Mouse (Mus musculus): ENCODE results near the gene Neurl4.
A peak's percentile ranks its signal among the peaks of the same experiment; 100 is the strongest.

The Neurl4 gene

DNA sequence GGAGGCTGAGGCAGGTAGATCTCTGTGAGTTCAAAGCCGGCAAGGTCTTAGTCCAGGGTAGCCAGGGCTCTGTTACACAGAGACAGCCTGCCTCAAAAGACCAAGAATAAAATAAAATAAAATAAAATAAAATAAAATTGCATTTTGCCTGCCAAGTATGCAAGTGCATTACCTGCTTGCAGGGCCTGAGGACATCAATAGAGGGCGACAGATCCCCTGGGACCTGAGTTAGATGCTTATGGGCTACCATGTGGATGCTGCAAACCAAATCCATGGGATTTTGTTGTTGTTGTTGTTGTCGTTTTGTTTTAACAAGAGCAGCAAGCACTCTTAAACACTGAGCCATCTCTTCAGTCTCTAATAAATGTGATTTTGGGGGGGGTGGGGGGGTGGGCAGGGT lies 31.4 kb downstream of the Neurl4 start:
- DNase-seq (ENCODE audit: low spot score), result no peak

DNA sequence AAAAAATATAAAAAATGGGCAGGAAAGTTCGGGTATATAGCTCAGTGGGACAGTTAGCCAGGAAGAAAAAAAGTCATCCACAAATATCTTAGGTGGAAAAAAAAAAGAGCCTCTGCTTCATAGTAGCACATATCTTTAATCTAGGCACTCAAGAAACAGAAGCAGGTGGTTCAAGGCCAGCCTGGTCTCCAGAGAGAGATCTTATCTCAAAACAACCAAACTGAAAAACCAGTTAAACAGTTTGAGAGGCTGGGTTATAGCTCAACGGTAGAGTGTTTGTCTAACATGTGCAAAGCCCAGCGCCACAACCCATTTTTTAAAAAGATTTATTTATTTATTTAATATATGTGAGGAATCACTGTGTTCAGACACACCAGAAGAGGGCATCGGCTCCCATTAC lies 32.2 kb downstream of the Neurl4 start:
- DNase-seq (ENCODE audit: low spot score), result no peak

DNA sequence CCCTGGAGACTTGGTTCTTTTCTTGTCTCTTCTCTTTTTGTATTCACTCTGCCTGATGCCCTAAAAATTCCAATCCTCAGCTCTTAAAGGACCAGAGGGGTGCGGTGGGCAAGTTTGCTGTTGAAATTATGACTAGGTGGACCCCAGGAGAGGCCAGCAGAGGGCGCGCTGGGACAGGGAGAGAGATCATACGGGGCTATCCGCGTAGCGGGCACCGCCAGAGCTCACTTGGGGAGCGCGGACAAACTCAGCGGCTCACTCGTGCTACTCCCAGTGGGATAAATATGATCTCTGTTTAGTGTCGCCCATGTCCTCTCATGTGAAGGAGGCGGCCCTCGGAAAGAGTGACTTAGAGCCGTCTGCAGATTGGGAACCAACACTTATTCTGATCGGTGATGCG lies 33.3 kb downstream of the Neurl4 start:
- DNase-seq (ENCODE audit: low spot score), result peak; percentile 96

DNA sequence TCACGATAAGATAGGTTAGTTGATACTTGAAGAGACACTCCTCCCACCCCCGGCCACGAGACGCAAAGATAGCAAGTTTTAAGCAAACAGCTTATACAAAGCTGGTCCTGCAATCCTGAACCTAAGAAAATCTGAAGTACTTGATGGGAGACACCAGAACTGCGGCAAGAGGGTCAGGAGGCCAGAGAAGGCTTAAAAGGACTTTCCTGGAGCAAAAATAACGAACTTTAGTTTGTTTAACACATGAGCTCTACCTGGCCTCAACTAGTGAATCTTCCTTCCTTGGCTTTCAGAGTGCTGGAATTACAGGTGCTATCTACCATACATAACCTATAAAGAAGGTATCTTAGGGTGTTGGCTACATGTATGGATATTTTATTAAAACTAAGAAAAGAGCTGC lies 33.8 kb downstream of the Neurl4 start:
- DNase-seq (ENCODE audit: low spot score), result no peak

DNA sequence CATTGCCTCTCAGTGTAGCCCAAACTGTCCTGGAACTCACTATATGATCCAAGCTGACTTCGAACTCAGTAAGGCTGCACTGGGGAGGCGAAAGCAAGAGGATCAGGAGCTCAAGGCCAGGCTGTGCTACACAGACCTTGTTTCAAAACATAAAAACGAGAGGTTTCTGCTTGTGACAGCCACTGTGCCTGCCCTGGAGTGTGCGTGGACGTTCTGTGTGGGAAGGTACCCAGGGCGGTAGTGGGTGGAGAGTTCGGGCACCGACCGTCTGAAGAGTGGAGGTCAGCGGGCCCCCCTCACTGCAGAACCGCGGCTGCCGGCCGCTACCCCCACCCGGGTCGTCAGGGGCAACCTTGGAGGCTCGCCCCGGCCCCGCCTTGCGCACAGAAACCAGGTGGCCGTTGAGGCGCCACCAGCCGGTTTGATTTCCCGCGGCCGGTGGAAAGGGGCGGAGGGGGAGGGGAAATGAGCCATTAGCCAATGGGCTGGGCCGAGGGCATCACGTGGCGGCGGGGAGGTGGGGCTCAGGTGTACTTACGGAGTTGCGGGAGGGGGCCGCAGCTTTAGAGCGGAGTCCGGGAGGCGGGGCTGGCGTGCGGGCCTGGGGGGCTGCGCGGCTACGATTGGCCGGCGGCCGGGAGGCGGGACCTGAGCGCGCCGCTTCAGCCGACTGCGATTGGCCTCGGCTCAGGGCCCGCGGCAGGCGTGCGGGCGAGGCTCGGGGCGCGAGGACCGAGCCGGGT lies 34.4 kb downstream of the Neurl4 start, which contains the start of gene Ybx2:
Gene Ybx2 (plus strand): TSS at position 660 of the 743 bp plus-strand sequence.
- DNase-seq (ENCODE audit: low spot score), result peak; percentile 73

DNA sequence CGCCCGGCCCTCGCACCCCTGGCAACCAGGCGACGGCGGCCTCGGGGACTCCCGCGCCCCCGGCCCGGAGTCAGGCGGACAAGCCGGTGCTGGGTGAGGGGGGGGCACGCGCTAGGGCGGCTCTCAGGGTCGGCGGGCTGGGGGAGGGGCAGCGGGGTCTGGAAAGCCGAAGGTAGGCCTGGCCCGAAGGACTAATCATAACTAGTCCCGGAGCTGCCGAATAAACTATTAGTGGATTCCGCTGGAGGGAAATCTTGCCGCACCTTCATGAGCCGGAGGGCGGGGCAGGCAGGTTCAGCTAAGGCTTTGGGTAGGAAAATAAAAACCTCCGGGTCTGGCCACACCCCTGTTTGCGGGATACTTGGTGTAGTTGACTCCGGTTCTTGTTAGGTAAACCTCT lies 35.3 kb downstream of the Neurl4 start:
- DNase-seq (ENCODE audit: low spot score), result no peak

DNA sequence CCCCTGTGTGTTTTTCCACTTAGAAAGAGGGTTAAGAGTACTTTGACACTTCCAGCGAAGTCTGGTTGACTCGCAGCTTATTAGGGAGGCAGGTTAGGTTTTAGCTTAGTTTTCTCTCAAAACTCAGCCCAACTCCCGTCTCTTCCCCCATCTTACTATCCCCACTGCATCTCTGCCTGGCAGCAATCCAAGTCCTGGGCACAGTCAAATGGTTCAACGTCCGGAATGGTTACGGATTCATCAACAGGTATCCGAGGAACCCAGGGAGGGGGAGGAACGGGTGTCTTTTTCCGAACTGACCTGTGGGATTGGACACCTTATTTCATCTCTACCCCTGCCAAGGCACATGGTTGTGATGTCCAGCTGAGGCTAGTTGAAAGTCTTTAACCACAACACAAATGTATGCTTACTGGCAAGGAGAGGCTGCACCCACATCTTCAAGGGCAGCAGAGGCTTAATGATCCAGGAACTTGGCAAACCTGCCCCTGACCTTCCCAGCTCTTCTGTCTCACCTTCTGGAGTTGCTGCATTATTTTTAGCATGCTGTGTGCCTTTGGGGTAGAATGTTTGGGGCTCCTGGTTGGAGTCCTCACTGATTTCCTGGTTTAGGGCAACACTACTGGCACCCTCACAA lies 36.0 kb downstream of the Neurl4 start:
- DNase-seq (ENCODE audit: low spot score), result no peak

DNA sequence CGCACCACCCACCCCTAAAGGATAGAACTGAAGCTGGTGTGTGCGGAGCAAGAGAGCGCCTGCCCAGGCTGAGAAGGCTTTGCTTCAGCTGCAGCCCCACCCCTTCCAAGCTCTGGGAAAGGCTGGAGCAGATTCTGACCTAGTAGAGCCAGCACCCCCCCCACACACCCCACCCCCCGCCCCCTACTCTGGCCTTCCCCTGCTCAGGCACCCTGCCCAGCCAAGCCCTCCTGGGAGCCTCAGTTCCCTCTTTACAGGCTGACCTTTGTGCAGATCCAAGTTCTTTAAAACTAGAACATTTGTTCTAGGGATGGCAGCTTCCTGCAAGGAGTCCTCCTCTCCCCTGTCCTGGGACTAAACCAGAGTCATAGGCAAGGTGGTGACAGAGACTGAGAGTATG lies 36.5 kb downstream of the Neurl4 start:
- no peak for DNase-seq (ENCODE audit: low spot score)

DNA sequence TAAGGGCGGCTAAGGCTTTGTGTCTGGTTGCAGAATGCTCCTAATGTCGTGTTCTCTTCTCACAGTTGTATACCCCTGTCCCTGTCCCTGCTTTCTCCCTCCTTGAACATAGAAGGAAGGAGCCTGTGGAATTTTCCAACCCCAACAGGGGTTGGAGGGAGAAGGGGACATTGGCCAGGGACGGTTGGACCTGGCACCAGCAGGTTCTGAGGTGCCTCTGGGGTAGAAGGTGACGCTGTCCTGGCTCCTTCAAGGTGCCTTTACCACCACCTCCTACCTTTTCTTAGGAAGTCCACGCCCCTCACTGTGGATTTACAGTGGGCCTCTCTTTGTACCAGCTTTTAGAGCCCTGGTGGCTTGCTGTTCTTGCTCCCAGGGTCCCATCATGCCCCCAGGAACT lies 37.0 kb downstream of the Neurl4 start:
- no peak for DNase-seq (ENCODE audit: low spot score)

DNA sequence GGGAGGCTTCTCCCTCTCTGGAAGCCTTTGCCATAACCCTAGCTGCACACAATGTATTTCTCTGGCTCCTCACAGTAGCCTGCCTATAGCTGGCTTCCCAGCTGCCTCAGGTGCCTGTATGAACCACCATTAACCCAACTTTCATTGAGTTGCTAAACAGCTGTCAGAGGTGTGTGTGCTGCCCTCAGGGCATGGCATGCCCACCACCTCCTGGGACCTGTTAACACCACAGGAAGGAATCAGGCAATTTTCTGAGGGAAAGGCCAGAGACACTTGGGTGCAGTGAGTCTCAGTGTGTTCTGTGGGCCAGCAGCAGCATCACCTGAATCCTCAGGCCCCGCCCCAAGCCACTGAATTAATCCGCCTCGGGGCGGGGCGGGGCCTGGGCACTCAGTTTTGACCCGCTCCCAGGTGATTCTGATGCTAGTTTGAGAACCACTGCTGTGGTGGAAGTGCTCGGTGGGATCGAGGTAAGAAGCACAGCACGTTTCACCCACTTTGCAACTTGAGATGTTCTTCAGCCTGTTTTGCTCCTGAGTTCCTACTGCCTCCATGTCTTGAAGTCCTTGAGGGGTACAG lies 37.6 kb downstream of the Neurl4 start:
- no peak for DNase-seq (ENCODE audit: low spot score)

DNA sequence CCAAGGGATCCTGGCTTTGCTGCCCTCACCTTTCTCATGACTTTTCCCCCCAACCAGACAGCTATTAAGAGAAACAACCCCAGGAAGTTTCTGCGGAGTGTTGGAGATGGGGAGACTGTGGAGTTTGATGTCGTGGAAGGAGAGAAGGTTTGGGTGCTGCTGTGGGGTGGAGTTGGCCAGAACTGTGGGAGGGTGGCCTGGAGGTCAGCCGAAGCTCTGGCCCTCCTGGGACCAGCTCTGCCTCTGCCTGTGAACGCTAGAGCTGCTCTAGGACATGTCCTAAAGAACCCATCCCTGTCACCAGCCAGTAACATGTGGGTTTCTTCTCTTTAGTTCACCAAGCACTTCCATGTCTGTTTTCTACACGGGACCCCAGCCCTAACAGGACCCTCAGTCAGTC lies 38.3 kb downstream of the Neurl4 start:
- no peak for DNase-seq (ENCODE audit: low spot score)

DNA sequence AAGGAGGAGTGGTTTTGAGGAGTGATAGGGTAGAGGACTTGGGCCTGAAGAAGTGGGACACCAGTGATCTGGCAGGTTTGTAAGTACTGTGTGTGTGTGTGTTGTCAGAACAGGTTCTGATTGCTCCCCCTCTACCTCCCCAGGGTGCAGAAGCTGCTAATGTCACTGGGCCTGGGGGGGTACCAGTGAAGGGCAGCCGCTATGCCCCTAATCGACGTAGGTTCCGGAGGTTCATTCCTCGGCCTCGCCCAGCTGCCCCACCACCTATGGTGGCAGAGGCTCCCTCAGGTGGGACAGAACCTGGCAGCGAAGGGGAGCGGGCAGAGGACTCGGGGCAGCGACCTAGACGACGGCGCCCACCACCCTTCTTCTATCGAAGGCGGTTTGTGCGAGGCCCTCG lies 38.9 kb downstream of the Neurl4 start:
- DNase-seq (ENCODE audit: low spot score), result no peak

DNA sequence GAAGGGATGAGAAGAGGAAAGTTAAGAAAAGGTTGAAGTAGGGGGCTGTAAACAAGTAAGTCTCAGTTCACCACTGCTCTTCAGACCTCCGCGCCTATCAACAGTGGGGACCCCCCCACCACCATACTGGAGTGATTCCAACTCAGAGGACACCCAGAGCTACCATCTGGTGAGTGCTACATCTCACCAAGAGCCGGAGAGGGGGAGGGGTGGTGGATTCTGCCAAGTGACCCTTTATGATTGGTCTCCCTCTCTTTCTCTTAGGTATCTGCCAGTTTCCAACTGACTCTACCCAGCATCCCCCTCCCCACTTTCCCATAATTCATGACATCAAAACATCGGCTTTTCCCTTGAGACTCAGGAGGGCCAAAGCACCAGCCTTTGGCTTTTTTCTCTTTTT lies 40.1 kb downstream of the Neurl4 start:
- no peak for DNase-seq (ENCODE audit: low spot score)

DNA sequence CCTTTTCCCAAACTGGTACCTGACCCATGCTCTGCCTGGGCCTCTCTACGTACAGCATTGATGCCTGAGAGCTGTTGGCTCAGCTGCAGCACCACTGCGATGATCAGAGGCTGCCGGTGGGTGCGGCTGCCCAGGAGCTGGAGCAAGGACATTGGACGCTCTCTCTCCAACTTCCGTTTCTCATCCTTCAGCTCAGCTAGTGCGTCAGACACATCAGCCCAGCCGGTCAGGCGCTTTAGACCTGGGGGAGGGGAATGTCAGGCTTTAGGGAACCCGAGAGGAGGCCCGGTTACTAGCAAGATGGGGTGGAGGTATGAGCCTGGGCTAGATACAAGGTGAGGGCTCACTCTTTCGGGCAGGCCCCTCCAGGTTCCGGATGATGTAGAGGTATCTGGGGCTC lies 44.3 kb downstream of the Neurl4 start:
- DNase-seq (ENCODE audit: low spot score), result no peak

DNA sequence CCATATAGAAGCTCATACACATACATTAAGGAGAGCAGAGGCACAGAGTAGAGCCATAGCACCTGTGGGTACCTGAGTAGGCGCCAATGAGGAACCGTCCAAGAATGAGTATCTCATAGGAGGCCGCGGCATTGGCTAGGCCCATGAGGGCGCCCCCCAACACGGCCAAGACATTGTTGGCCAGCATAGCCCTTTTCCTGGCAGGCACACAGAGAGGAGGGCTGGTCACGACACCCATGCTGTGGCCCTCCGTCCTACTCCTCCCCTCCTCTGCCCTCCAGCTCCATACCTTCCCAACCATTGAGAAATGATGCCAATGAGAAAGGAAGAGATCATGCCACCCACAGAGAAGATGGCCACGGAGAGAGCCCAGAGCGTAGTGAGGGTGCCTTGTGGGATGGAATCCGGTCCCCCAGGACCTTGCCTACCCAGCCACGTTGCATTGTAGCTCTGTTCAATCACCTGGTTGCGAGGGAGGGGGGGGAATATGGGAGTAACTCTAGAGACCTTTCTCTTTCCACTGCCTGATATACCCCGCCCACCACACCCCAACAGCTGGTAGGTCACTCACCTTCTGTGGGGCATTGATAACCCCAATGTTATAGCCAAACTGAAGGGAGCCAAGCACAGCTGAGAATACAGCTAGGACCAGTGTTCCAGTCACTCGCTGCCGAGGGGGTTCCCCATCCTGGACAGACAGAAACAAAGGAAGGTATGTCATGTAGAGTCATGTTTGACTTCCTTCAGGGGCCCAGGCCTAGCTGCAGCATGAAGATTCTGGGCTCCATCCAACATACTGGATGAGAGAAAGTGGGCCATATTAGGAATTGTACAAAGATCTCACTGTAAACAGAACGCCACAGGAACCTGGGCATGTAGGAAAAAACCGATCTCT lies 45.4 kb downstream of the Neurl4 start:
- DNase-seq (ENCODE audit: low spot score), result no peak

DNA sequence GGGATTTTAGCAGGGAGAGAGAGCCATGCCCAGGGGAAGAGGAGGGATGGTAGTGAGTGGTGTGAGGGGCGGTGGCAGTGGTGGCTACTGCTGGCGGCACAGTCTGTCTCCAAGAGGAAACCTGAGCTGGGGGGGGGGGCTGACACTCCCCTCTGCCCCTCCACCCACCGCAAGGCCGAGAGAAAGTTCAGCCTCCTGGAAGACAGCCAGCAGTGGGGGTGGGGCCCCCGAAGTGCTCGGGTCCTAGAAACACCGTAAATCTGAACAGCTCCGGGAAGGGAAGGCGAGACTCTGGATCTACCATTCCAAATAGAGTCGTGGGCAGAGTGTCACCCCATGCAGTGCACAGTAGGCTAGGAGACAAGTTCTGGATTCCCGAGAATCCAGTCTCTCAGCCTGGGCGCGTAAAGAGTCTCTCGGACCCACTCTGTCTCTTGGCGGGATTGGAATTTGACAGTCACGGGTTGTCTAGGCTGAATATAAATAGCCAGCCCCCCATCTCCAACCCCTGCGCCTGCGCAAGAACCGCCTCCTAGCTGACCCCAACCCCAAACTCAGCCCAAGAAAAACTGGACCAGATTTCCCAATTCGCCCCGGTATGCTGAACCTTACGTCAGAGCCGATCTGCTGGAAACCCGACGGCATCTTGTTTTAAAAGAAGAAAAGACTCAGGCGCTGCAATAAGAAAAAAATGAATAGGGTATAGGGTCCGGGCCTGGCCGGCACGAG lies 46.6 kb downstream of the Neurl4 start:
- peak; percentile 32 for DNase-seq (ENCODE audit: low spot score)

DNA sequence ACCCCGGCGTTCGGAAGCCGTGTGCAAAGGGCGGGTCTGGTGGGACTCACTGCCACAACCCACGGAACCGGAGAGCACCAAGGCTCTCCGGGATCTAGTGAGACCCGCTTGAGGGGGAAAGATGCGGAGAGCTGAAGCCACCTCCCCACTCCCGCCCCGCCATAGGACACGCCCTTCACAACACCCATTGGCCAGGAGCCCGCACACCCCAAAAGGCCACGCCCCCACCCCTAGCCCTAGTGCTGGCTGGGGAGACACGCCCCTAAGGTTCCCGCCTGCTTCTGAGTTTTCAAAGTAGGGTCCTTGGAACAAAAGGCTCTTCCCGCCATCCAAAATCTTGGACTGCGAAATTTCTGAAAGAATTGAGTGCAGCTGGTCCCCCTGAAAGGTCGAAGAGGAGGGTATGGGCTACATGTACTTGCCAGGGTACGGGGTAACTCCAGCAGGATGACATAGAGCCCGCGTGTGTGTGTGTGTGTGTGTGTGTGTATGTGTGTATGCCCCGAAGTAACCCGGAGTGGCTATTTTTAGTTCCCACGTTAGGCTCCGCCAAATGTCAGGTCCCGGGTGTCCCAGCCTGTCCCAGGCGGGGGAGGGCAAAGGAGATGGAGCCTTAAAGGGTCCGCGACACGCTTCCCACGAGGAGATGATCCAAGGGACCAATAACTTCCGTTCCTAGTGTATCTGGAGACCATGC lies 47.3 kb downstream of the Neurl4 start, which contains the start of gene Slc2a4:
Gene Slc2a4 (minus strand): TSS at position 123 of the 697 bp plus-strand sequence.
- peak; percentile 91 for DNase-seq (ENCODE audit: low spot score)

DNA sequence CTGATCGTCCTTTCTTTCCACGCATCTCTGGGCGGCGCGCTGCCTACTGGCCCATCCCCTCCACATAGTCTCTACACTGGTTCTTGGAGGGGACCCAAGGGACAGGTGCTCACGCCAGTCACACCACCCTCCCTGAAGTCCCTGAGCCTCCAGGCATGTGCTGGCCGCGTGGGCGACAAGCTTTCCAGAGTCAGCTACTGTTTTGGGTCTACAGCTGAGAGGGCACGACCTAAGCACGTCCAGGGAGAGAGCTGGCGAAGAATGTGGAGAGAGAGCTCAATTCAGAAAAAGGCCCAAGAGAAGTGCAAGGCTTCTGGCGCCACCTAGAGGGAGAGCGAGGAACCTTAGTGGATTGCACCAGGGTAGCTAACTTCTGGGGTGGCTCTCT lies 47.9 kb downstream of the Neurl4 start:
- DNase-seq (ENCODE audit: low spot score), result peak; percentile 82

DNA sequence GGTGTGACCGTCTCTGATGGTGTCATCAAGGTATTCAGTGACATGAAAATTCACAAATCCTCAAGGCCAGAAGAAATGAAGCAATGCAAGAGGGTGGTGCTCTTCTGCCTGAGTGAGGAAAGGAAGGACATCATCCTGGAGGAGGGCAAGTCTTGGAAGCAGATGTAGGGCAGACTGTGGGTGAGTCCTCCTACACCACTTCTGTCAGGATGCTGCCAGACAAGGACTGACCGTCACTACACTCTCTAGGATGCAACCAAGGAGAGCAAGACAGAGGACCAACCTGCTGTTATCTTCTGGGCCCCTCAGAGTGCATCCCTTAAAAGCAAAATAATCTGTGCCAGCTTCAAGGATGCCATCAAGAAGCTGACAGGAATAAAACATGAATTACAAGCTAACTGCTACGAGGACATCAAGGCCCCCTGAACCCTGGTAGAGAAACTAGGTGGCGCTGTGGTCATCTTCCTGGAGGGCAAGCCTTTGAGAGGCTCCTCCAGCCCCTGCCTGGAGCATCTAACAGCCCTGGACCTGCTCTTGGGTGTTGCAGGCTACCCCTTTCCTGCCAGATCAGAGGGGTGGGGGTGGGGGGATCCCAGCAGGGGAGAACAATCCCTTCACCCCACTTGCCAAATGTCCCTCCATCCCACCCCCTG lies 50.1 kb downstream of the Neurl4 start:
- DNase-seq (ENCODE audit: low spot score), result no peak

DNA sequence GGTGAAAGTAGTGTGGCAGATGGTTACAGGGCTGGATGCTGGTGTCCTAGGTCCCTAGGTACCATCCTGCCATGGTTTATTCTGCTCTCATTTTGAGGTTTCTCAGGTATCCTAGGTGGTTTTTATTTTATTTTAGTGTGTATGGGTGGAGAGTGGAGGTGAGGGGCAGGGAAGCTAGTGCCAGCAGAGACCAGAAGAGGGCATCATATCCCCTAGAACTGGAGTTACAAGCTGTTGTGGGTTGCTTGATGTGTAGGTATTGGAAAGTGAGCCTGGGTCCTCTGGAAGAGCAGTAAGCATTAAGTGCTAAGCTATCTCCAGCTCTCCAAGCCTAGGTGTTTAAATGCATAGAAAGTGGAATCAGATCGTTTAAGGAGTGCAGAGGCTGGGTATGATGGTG lies 51.4 kb downstream of the Neurl4 start:
- no peak for DNase-seq (ENCODE audit: low spot score)

Data from ovary, postnatal 14 days (tissue).